Mouse (Mus musculus) G1E (cell line): ENCODE results near the gene C1s2. TPM values are rescaled to one million over a fixed set of nuclear protein-coding genes. Genes with fewer than 3 reads are reported as not detected.
"Not testable (repeated sequence)": the region's sequence is repeated elsewhere in the genome, so short reads cannot be mapped to it uniquely, and the experiment has no call there.

Experiments
- ATAC-seq: 2 replicates; pipeline ENCODE4 v1.8.0; 2016; ENCODE audit warnings: mild to moderate bottlenecking; ENCODE audit not compliant: insufficient number of reproducible peaks, poor library complexity, low FRiP score, severe bottlenecking; ENCODE audit errors: extremely low read depth
- DNase-seq: peaks from one replicate; pipeline ENCODE4 v3.0.0; 2012; ENCODE audit warnings: low spot score
- H3K27me3 ChIP-seq: 2 replicates; pipeline ENCODE4 v1.6.1; 2012; ENCODE audit warnings: mild to moderate bottlenecking, low read length, inconsistent platforms; ENCODE audit not compliant: insufficient read depth
- H3K36me3 ChIP-seq: replicated peaks from 2 replicates; pipeline ENCODE3; 2012; ENCODE audit warnings: mild to moderate bottlenecking, inconsistent platforms
- H3K4me1 ChIP-seq: 2 replicates; pipeline ENCODE4 v1.6.1; 2012; ENCODE audit warnings: low read depth, low read length, inconsistent platforms, mixed read lengths; ENCODE audit not compliant: insufficient read depth
- H3K4me3 ChIP-seq: 2 replicates; pipeline ENCODE4 v1.5.1; 2012; ENCODE audit warnings: low read depth, mild to moderate bottlenecking, inconsistent platforms, low read length, moderate library complexity, mixed read lengths
- H3K9me3 ChIP-seq: replicated peaks from 2 replicates; pipeline ENCODE4 v1.6.1; 2012; ENCODE audit warnings: inconsistent platforms
- CTCF ChIP-seq: IDR thresholded peaks from 2 replicates; pipeline ENCODE4 v1.5.1; 2012; ENCODE audit warnings: low read depth, low read length, inconsistent platforms, mixed read lengths
- GATA1 ChIP-seq: IDR thresholded peaks from 2 replicates; pipeline ENCODE4 v1.6.1; 2012; ENCODE audit warnings: borderline replicate concordance, low read length, inconsistent platforms, mixed read lengths
- GATA2 ChIP-seq: IDR thresholded peaks from 2 replicates; pipeline ENCODE4 v1.6.1; 2012; ENCODE audit warnings: low read depth, low read length, inconsistent platforms, borderline replicate concordance
- POLR2AphosphoS5 ChIP-seq: IDR thresholded peaks from 2 replicates; pipeline ENCODE4 v1.6.1; 2012; ENCODE audit warnings: low read depth, low read length, inconsistent platforms; ENCODE audit not compliant: insufficient replicate concordance
- TAL1 ChIP-seq: conservative IDR thresholded peaks from 2 replicates; pipeline ENCODE4 v1.6.1; 2012; ENCODE audit warnings: low read depth, low read length, inconsistent platforms, mixed read lengths
- polyA plus RNA-seq: library from polyadenylated mRNA; stranded (reverse); fragments of >175 nt; gene quantifications from 2 replicates; pipeline ENCODE4 v1.2.3, GENCODE M21; 2012
- total RNA-seq, 2 experiments: library from RNA; stranded (forward) in 1 of 2; stranded (reverse) in 1 of 2; fragments of 200-1000 nt in 1 of 2; fragments of >200 nt in 1 of 2; fragmentation: Nextera tagmentation in 1 of 2; gene quantifications; 2 replicates each; pipeline ENCODE4 v1.2.3; 2014 to 2017

The C1s2 gene
- total RNA-seq (2014; fragmentation: Nextera tagmentation) (not detected in 2 replicates), total RNA-seq (2017) (0.05 and 0.12 TPM in 2 replicates), polyA plus RNA-seq (not detected in 2 replicates)

DNA sequence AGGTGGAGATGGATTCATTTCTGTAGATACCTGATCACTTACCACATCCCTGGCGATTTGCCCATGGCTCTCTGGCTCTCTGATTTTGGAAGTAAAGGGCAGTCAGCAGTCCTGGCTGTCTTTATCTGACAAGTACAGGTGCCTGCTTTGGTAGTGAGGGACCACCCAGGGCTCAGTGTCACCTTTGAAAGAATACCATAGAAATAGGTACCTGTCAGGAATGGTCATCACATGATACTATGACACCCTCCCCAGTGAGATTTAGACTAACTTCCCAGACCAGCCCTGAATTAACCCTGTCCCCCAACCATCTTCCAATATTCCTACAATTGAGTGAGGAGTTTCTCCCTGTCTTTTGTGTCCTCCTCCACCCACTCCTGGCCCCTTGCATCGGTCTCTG, at the start of gene C1s2:
TSS of gene C1s2 (minus strand) at position 101 of the 400 bp plus-strand sequence.
- not testable (repeated sequence) for H3K36me3 ChIP-seq, H3K4me1 ChIP-seq, DNase-seq, ATAC-seq, H3K9me3 ChIP-seq, H3K4me3 ChIP-seq
- peaks cover 15% of the 10 kb centered on the region for H3K27me3 ChIP-seq

DNA sequence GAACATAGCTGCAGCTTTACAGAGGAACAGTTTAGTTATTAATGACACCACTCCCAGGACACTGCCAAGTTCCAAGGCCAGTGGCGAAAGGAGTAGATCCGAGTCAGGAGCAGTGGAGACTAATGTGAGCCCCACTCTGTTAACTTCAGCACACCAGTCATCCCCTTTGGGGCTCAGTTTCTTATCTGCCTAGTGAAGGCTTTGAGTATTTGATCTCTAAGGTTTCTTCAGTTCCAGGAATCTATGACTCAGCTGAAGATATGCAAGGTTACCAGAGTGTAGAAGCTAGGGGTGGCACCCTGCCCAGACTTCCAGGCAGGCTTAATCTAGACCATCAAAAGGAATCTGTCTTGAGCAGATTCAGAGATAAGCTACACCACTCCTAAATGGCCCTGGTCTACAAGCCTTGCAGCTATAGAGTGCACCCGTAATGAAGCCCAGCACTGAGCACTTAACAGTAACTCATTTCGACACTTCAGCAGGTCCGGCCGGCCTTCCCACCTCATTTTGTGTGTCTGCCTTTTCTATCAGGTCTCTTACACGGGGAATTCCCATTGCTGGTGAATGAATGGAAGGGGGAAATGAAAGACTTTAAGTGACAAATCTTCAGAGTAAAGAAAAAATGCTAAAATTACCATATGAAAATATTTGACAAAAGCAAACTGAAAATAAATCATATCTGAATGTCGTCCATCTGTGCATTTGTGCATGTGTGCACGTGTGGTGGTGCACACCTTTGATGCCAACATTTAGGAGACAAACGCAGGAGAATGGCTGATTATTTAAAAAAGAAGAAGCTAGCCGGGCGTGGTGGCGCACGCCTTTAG, 47.9 kb upstream of the C1s2 start:
- ATAC-seq (peak; percentile 71), DNase-seq (peak; percentile 25)
- H3K9me3 ChIP-seq: no peaks in the 10 kb centered on the region
- H3K36me3 ChIP-seq: peaks cover 53% of the 10 kb centered on the region
- H3K4me3 ChIP-seq: peak overlapping the region; percentile 23; the same call in 1 of the 2 replicates
- H3K27me3 ChIP-seq: no peaks in the 10 kb centered on the region
- TF ChIP-seq CTCF (no peak), TAL1 (peak; percentile 46)
- H3K4me1 ChIP-seq: peaks cover 82% of the 10 kb centered on the region

DNA sequence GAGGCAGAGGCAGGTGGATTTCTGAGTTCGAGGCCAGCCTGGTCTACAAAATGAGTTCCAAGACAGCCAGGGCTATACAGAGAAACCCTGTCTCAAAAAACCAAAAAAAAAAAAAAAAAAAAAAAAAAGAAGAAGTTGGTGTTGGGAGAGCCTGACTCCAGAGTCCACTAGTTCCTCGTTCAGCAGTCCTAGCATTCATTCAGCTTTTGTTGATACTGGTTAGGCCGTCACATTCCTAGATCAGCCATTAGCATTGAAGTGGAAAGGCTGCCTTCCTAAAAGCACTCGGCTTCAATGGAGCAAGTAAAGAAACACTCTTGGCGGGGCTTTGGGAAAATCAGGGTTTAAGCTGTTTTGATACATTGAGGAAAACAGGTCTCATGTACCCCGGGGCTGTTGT, 46.4 kb upstream of the C1s2 start:
- H3K9me3 ChIP-seq, ATAC-seq, DNase-seq, H3K27me3 ChIP-seq, H3K4me3 ChIP-seq: not testable (repeated sequence)
- H3K4me1 ChIP-seq: peaks cover 77% of the 10 kb centered on the region
- H3K36me3 ChIP-seq: peaks cover 55% of the 10 kb centered on the region

DNA sequence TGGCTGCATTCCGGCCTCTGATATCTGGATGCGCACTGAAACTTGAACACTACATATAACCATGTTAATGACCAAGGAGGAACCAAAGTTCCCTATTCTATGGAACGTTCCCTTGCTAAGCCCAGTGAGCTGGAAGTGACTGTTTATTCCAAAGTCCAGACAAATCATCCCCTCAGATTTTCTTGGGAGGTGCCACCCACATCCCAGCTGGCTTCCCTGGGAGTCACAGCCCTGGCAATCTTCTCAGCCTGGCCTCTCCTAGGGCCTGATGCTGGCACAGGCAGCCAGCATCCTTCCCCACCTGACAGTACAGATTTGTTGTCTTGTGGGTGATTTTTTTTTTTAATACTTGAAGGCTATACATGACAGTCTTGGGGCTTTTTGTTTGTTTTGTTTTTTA, 43.6 kb upstream of the C1s2 start:
- peaks cover 75% of the 10 kb centered on the region for H3K36me3 ChIP-seq
- ATAC-seq: no peak
- H3K9me3 ChIP-seq: no peaks in the 10 kb centered on the region
- H3K4me3 ChIP-seq: no peak overlapping the region
- DNase-seq: no peak
- peaks cover 71% of the 10 kb centered on the region for H3K4me1 ChIP-seq
- TF ChIP-seq GATA2 (no peak), CTCF (no peak), GATA1 (no peak), POLR2AphosphoS5 (no peak), TAL1 (no peak)
- H3K27me3 ChIP-seq: no peaks in the 10 kb centered on the region

DNA sequence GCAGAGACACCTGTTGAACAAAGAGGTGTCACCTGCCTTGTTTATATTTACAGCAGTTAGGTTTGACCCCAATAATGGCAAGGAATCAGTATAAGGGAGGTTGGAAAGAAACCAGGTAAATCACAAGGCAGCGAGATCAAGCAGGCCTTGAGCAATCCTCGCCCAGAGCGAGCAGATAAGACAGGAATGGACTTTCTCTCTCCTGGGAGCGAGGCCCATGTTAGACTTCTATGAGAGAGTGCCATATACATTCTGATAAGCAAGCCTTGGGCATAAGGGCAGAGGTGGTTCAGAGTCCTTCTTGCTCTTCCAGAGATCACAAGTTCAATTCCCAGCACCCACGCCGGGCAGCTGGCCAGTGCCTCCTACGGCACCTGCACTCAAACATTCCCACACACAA, 42.9 kb upstream of the C1s2 start:
- TF ChIP-seq TAL1: no peak
- Histone ChIP-seq H3K9me3 (no peaks in the 10 kb centered on the region), H3K4me3 (no peak overlapping the region), H3K4me1 (peaks cover 71% of the 10 kb centered on the region), H3K36me3 (peaks cover 82% of the 10 kb centered on the region), H3K27me3 (no peaks in the 10 kb centered on the region)
- ATAC-seq (no peak), DNase-seq (no peak)

DNA sequence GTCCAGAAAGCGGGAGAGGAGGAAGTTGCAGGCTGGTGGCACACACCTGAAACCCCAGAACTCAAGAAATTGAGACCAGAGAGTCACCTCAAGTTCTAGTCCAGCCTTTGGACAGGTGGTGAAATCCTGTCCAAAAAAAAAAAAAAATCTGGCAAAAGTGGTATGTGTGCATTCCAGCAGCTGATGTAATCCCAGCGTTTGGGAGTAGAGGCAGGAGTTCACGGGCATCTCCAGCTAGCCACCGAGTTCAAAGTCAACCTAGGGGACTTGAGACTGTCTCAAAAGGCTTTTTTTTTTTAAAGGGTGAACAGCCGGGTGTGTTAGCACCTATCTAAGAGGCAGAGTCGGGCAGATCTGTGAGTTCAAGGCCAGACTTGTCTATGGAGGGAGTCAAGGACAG, 40.3 kb upstream of the C1s2 start:
- Histone ChIP-seq H3K27me3 (no peaks in the 10 kb centered on the region), H3K9me3 (no peaks in the 10 kb centered on the region), H3K4me1 (peaks cover 70% of the 10 kb centered on the region), H3K4me3 (no peak overlapping the region), H3K36me3 (peaks cover 98% of the 10 kb centered on the region)
- DNase-seq: no peak
- no peak for TF ChIP-seq TAL1
- no peak for TF ChIP-seq POLR2AphosphoS5
- no peak for TF ChIP-seq GATA2
- TF ChIP-seq GATA1: no peak
- no peak for TF ChIP-seq CTCF
- no peak for ATAC-seq

DNA sequence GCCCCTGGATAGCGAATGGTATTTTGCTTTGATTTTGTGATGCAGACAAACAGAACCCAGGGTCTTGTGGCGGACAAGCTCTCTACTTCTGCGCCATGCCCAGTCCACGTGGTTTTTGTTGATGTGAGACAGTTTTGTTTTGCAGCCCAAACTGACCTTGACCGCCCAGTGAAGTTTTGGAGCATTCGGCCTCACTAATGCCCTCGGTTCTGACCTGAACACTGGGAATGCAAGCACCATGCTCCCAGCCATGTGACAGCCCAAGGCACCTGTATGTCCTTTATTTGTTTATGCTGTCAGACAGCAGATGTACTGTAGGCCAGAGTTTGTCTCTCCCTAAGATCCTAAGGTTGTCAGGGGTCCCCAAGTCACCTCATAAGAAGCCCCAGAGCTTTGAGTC, 38.7 kb upstream of the C1s2 start:
- DNase-seq: no peak
- Histone ChIP-seq H3K4me1 (peaks cover 80% of the 10 kb centered on the region), H3K27me3 (no peaks in the 10 kb centered on the region), H3K4me3 (no peak overlapping the region), H3K36me3 (peaks cover 98% of the 10 kb centered on the region), H3K9me3 (no peaks in the 10 kb centered on the region)
- no peak for ATAC-seq
- no peak for TF ChIP-seq TAL1
- no peak for TF ChIP-seq GATA1
- TF ChIP-seq CTCF: no peak
- TF ChIP-seq GATA2: no peak
- TF ChIP-seq POLR2AphosphoS5: no peak
